Comparison of ENCODE assay signal across 9 mouse cellular contexts in genomic region chr3:90136660-90137059, GRCm38 (mm10). TPM values are rescaled to one million over a fixed set of nuclear protein-coding genes. Genes with fewer than 3 reads are reported as not detected.
A peak's percentile ranks its signal among the peaks of the same experiment; 100 is the strongest.
DNase-seq lines count a peak whose midpoint lies in the region; ATAC-seq and TF ChIP-seq lines count a peak whose summit lies in the region.
"Had no signal": no experiment of that assay in that cellular context is flagged by ENCODE, and none has a peak within 500 bp of the region (broad histone marks: within the 10 kb centered on the region; RNA-seq: fewer than 3 reads in every experiment).

No protein-coding gene starts in this region.

- TF ChIP-seq EP300 in liver, postnatal 0 days (IDR thresholded peaks at IDR 0.05; ENCODE audit: low read depth) = no peak

- no peak overlapping the region for H3K4me2 ChIP-seq in liver, postnatal 0 days (ENCODE audit: low read depth, low read length)
- no peak overlapping the region for H3K4me2 ChIP-seq in embryonic facial prominence, embryonic 11.5 days (ENCODE audit: low read depth, low read length)

- DNase-seq in cerebellum, postnatal 10 days = peak; percentile 35 to 49
- DNase-seq in liver, postnatal 0 days = peak; percentile 24
- no peak for DNase-seq in liver
- peak; percentile 34 for DNase-seq in embryonic facial prominence, embryonic 11.5 days (ENCODE audit: low spot score)
- peak; percentile 51 for DNase-seq in naive thymus-derived CD4-positive, alpha-beta T cell, adult 2 months (ENCODE audit: low read depth)
- no peak for DNase-seq in right cerebral cortex, adult 2 months (ENCODE audit: low spot score in 2 of 2)
- DNase-seq in cerebellum, adult 9-11 months = no peak
- DNase-seq: layer of hippocampus, adult 9-11 months had no signal

- 48% methylated on average over 13 of the region's 13 CpGs for WGBS in liver, postnatal 0 days (ENCODE audit: insufficient replicate concordance)
- 34% methylated on average over 13 of the region's 13 CpGs for WGBS in embryonic facial prominence, embryonic 11.5 days

- H3K4me3 ChIP-seq in liver, postnatal 0 days (ENCODE audit: low read depth, low read length) = no peak overlapping the region
- no peak overlapping the region for H3K4me3 ChIP-seq in embryonic facial prominence, embryonic 11.5 days (ENCODE audit: low read depth, low read length)

- no peaks in the 10 kb centered on the region for H3K27me3 ChIP-seq in liver, postnatal 0 days (ENCODE audit: insufficient read depth, low read length)
- no peaks in the 10 kb centered on the region for H3K27me3 ChIP-seq in embryonic facial prominence, embryonic 11.5 days (ENCODE audit: control insufficient read depth, insufficient read depth, low read length)

- H3K27ac ChIP-seq in liver, postnatal 0 days (ENCODE audit: low read depth) = no peak overlapping the region
- no peak overlapping the region for H3K27ac ChIP-seq in embryonic facial prominence, embryonic 11.5 days (replicated peaks; ENCODE audit: low read depth, low read length)

- peak; percentile 34 for TF ChIP-seq CTCF in liver, postnatal 0 days (IDR thresholded peaks at IDR 0.05; ENCODE audit: low read depth)

- ATAC-seq in cerebellum, adult (ENCODE audit: insufficient number of reproducible peaks, low FRiP score, low TSS enrichment) = no peak
- no peak for ATAC-seq in liver, postnatal 0 days
- no peak for ATAC-seq in embryonic facial prominence, embryonic 11.5 days (replicated peaks; ENCODE audit: insufficient number of reproducible peaks, low FRiP score, low TSS enrichment, low read depth)

- H3K9me3 ChIP-seq in liver, postnatal 0 days (ENCODE audit: low read length) = no peaks in the 10 kb centered on the region
- no peaks in the 10 kb centered on the region for H3K9me3 ChIP-seq in embryonic facial prominence, embryonic 11.5 days (replicated peaks; ENCODE audit: control insufficient read depth, low read length)

- peaks cover 2% of the 10 kb centered on the region; the same call in 1 of the 2 replicates for H3K4me1 ChIP-seq in liver, postnatal 0 days (ENCODE audit: insufficient read depth)
- H3K4me1 ChIP-seq in embryonic facial prominence, embryonic 11.5 days (ENCODE audit: control insufficient read depth, insufficient read depth, low read length) = no peaks in the 10 kb centered on the region

- H3K9ac ChIP-seq in liver, postnatal 0 days (replicated peaks) = no peak overlapping the region
- no peak overlapping the region for H3K9ac ChIP-seq in embryonic facial prominence, embryonic 11.5 days (replicated peaks; ENCODE audit: low read length)

- no peaks in the 10 kb centered on the region for H3K36me3 ChIP-seq in liver, postnatal 0 days (replicated peaks; ENCODE audit: insufficient read depth, low read length)
- H3K36me3 ChIP-seq in embryonic facial prominence, embryonic 11.5 days (replicated peaks; ENCODE audit: control insufficient read depth, insufficient read depth, low read depth, low read length) = no peaks in the 10 kb centered on the region

RNA-seq across cellular contexts. Expression of gene Nup210l, which starts 32.7 kb away (rescaled TPM):
- 0.02 and 0.04 TPM in 2 replicates for polyA plus RNA-seq in liver, postnatal 0 days (2015; fragmentation: Nextera tagmentation; extraction: Ambion mirVana)
- 0.42 and 0.45 TPM in 2 replicates for polyA plus RNA-seq in embryonic facial prominence, embryonic 11.5 days (2014; fragmentation: Nextera tagmentation; extraction: Ambion mirVana)

Comparison
In these comparisons a context has a peak if more than half of its experiments do, and no peak if none do; other contexts are left out.
1. DNase-seq: peak in cerebellum, postnatal 10 days (2 of 2), liver, postnatal 0 days (single experiment), embryonic facial prominence, embryonic 11.5 days (single experiment) and naive thymus-derived CD4-positive, alpha-beta T cell, adult 2 months (single experiment); none in liver (single experiment), right cerebral cortex, adult 2 months (0 of 2) and cerebellum, adult 9-11 months (single experiment).